Mouse (Mus musculus): ENCODE results near the gene Fam13c.

- TF ChIP-seq ZNF384 (IDR thresholded peaks at IDR 0.05; ENCODE audit: low read depth, low read length) (no peak), HCFC1 (IDR thresholded peaks at IDR 0.05; ENCODE audit: borderline replicate concordance, insufficient read depth, low read length) (no peak), MAFK (IDR thresholded peaks at IDR 0.05; ENCODE audit: insufficient read depth, low read depth, low read length) (no peak), ZC3H11A (IDR thresholded peaks at IDR 0.05; ENCODE audit: borderline replicate concordance, low read depth, low read length) (no peak), CHD2 (IDR thresholded peaks at IDR 0.05; ENCODE audit: low read depth, low read length) (no peak)
These were observed 157.8 kb downstream of the Fam13c start for GRCm38 (mm10) chr10:70598081-70598515.

Data from ES-E14 (cell line).